Mouse (Mus musculus) liver, adult 2 months (tissue): ENCODE results near the gene Trak2. TPM values are rescaled to one million over a fixed set of nuclear protein-coding genes. Genes with fewer than 3 reads are reported as not detected.

ENCODE experiments used
- DNase-seq: peaks from one replicate; pipeline ENCODE4 v3.0.0-alpha.2; 2011; ENCODE audit warnings: low read depth, low spot score; ENCODE audit errors: extremely low read depth
- H3K27ac ChIP-seq: fragments of 200-500 bp; replicated peaks from 2 replicates; pipeline ENCODE4 v1.5.1; 2012; ENCODE audit warnings: low read depth, mild to moderate bottlenecking, control low read depth, inconsistent platforms, low read length; ENCODE audit not compliant: insufficient read depth
- H3K27me3 ChIP-seq: fragments of 200-500 bp; 2 replicates; pipeline ENCODE4 v1.6.1; 2012; ENCODE audit warnings: mild to moderate bottlenecking, moderate library complexity, low read length, inconsistent platforms; ENCODE audit not compliant: control insufficient read depth, insufficient read depth
- H3K36me3 ChIP-seq: fragments of 200-500 bp; 2 replicates; pipeline ENCODE4 v1.6.1; 2012; ENCODE audit warnings: low read length, inconsistent platforms; ENCODE audit not compliant: control insufficient read depth, insufficient read depth
- H3K4me1 ChIP-seq: fragments of 200-500 bp; 2 replicates; pipeline ENCODE4 v1.6.1; 2011; ENCODE audit warnings: low read length; ENCODE audit not compliant: control insufficient read depth, insufficient read depth
- H3K4me3 ChIP-seq: fragments of 200-500 bp; 2 replicates; pipeline ENCODE4 v1.5.1; 2011; ENCODE audit warnings: low read depth, mild to moderate bottlenecking, control low read depth, low read length, moderate library complexity; ENCODE audit not compliant: insufficient read depth
- H3K79me2 ChIP-seq: fragments of 200-500 bp; 2 replicates; pipeline ENCODE4 v1.6.1; 2012; ENCODE audit warnings: inconsistent platforms, mild to moderate bottlenecking, low read length, moderate library complexity; ENCODE audit not compliant: control insufficient read depth, insufficient read depth
- H3K9ac ChIP-seq: fragments of 200-500 bp; 2 replicates; pipeline ENCODE4 v1.6.1; 2012; ENCODE audit warnings: low read depth, mild to moderate bottlenecking, control low read depth, inconsistent platforms, low read length
- CTCF ChIP-seq: fragments of 200-500 bp; IDR thresholded peaks from 2 replicates; pipeline ENCODE4 v1.5.1; 2011; ENCODE audit warnings: low read depth, low read length, control low read depth
- POLR2A ChIP-seq: fragments of 200-500 bp; IDR thresholded peaks from 2 replicates; pipeline ENCODE4 v1.6.1; 2011; ENCODE audit warnings: low read length, control low read depth; ENCODE audit not compliant: insufficient read depth; ENCODE audit errors: extremely low read depth
- WGBS: fragments of 180-500 bp; shearing (Covaris S2); methylation state at CpG from one replicate; pipeline ENCODE4 v1.1.7; 2018; 5-methylcytosine and 5-hydroxymethylcytosine counted together
- polyA plus RNA-seq: library from polyadenylated mRNA; depleted of rRNA; stranded (reverse); fragments of >200 nt; gene quantifications from 2 replicates; pipeline ENCODE4 v1.2.3, GENCODE M21; 2012
- total RNA-seq: library from RNA; depleted of rRNA; stranded (reverse); fragments of >200 nt; gene quantifications from 2 replicates; pipeline ENCODE4 v1.2.3, GENCODE M21; 2014

Gene Trak2
- total and polyA plus RNA-seq, 2 experiments, result 8.6 to 9.7 TPM

GRCm38 (mm10) chr1:58952526-58952925, 20.7 kb downstream of the Trak2 start:
- H3K9ac ChIP-seq, result no peak overlapping the region
- H3K79me2 ChIP-seq, result peaks cover 20% of the 10 kb centered on the region; the same call in 1 of the 2 replicates
- H3K36me3 ChIP-seq, result no peaks in the 10 kb centered on the region
- no peak for DNase-seq
- H3K27me3 ChIP-seq, result no peaks in the 10 kb centered on the region
- no peak overlapping the region for H3K27ac ChIP-seq
- 90% methylated on average over 5 of the region's 5 CpGs for WGBS
- TF ChIP-seq POLR2A (no peak), CTCF (no peak)
- peaks cover 25% of the 10 kb centered on the region for H3K4me1 ChIP-seq
- no peak overlapping the region for H3K4me3 ChIP-seq

- WGBS, result 51% methylated on average over 4 of the region's 4 CpGs
- H3K36me3 ChIP-seq, result no peaks in the 10 kb centered on the region
- no peak overlapping the region for H3K9ac ChIP-seq
- H3K27me3 ChIP-seq, result no peaks in the 10 kb centered on the region
- H3K27ac ChIP-seq, result peak overlapping the region; percentile 8; the same call in 1 of the 2 replicates
- TF ChIP-seq POLR2A (no peak), CTCF (no peak)
- no peak overlapping the region for H3K4me3 ChIP-seq
- peaks cover 20% of the 10 kb centered on the region; the same call in 1 of the 2 replicates for H3K79me2 ChIP-seq
- H3K4me1 ChIP-seq, result peaks cover 18% of the 10 kb centered on the region
- DNase-seq, result peak; percentile 33
Observed at GRCm38 (mm10) chr1:58951841-58952240, 21.4 kb downstream of the Trak2 start.

GRCm38 (mm10) chr1:58950899-58951648, 22.2 kb downstream of the Trak2 start:
- DNase-seq, result peak; percentile 80
- no peaks in the 10 kb centered on the region for H3K36me3 ChIP-seq
- peaks cover 20% of the 10 kb centered on the region for H3K4me1 ChIP-seq
- no peaks in the 10 kb centered on the region for H3K27me3 ChIP-seq
- no peak overlapping the region for H3K4me3 ChIP-seq
- WGBS, result 9% methylated on average over 8 of the region's 8 CpGs
- H3K79me2 ChIP-seq, result peaks cover 16% of the 10 kb centered on the region; the same call in 1 of the 2 replicates
- no peak overlapping the region for H3K9ac ChIP-seq
- H3K27ac ChIP-seq, result peak overlapping the region; percentile 28; the same call in 1 of the 2 replicates
- TF ChIP-seq CTCF (no peak), POLR2A (no peak)

- H3K27me3 ChIP-seq, result no peaks in the 10 kb centered on the region
- TF ChIP-seq POLR2A (no peak), CTCF (no peak)
- 90% methylated on average over 6 of the region's 6 CpGs for WGBS
- H3K4me3 ChIP-seq, result no peak overlapping the region
- H3K9ac ChIP-seq, result no peak overlapping the region
- no peak overlapping the region for H3K27ac ChIP-seq
- peaks cover 26% of the 10 kb centered on the region for H3K4me1 ChIP-seq
- H3K79me2 ChIP-seq, result peaks cover 12% of the 10 kb centered on the region; the same call in 1 of the 2 replicates
- peaks cover 1% of the 10 kb centered on the region; the same call in 1 of the 2 replicates for H3K36me3 ChIP-seq
- no peak for DNase-seq
Observed at GRCm38 (mm10) chr1:58949561-58950106, 23.6 kb downstream of the Trak2 start.

- no peak overlapping the region for H3K4me3 ChIP-seq
- H3K4me1 ChIP-seq, result peaks cover 15% of the 10 kb centered on the region
- H3K36me3 ChIP-seq, result peaks cover 1% of the 10 kb centered on the region; the same call in 1 of the 2 replicates
- peaks cover 6% of the 10 kb centered on the region; the same call in 1 of the 2 replicates for H3K79me2 ChIP-seq
- 90% methylated on average over 9 of the region's 9 CpGs for WGBS
- H3K27ac ChIP-seq, result no peak overlapping the region
- H3K27me3 ChIP-seq, result no peaks in the 10 kb centered on the region
- no peak for DNase-seq
- no peak for TF ChIP-seq POLR2A
- TF ChIP-seq CTCF, result no peak
- no peak overlapping the region for H3K9ac ChIP-seq
Observed at GRCm38 (mm10) chr1:58946718-58947117, 26.5 kb downstream of the Trak2 start.
